Mouse (Mus musculus) embryo, embryonic 11 days (tissue): ENCODE measurements at regions not wholly inside any gene's neighbourhood (a gene's known extent, or its start where the extent isn't known, plus 50 kb on each side); places are given as distances from the start of the nearest gene placed in this dataset.
"Not testable (repeated sequence)": the region's sequence is repeated elsewhere in the genome, so short reads cannot be mapped to it uniquely, and the experiment has no call there.

Experiments used
- DNase-seq: peaks from one replicate; pipeline ENCODE4 v3.0.0-alpha.2; 2015

DNA sequence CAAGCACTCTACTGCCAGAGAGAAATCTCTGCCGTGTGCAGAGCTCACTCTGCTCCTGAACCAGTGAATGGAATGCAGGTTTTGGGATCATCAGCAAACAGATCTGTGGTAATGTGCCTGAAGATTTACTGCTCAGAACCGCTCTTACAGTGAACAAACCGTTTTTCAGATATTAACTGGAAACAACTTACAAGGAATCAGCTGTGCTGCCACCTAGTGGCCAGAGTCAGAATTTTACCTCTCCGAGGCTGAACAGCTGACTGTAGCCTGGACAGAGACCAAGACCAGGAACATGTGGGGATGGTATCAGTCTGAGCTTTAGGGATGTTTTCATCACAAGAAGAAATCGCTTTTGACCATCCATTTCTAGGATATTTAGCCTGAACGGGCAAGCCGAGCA lies 65.3 kb downstream of the Gm15023 start:
- not testable (repeated sequence) for DNase-seq

DNA sequence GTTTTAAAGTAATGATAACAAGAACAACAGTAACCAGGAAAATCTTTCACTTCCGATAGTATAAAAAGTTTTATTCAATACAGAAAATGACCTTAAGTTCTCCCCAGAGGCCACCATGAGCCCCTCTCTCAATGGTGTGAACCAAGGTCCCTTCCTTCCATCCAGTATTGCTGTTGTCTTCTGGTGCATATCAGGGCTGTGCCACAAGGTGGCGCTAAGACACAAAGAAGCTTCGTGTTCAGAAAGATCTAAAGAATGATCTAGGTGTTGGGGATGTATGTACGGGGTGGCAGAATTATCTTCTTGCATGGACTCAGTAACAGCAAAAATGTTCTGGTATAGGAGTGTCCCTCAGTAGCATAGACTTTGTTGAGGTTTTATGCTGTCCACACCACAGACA lies 66.6 kb downstream of the Gm15023 start:
- peak; percentile 53 for DNase-seq

DNA sequence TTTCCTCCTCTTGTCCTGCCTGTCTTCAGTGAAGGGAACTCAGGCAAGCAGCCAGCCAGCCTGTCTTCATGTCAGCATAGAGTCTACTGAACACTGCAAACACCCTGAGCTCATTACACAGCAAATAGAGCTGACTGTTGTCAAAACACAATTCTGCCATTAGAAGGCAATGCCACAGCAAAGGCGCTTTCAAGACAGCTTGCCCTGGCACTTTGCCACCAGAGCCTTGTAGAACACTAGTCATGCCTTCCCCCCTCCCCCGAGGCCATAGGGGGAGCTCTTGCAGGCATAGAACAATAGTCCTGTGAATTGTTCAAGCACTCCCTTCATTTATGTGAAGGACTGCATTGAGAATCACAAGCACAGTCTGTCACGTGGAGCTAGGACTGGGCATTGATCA lies 75.8 kb downstream of the Gm15023 start:
- DNase-seq = no peak

DNA sequence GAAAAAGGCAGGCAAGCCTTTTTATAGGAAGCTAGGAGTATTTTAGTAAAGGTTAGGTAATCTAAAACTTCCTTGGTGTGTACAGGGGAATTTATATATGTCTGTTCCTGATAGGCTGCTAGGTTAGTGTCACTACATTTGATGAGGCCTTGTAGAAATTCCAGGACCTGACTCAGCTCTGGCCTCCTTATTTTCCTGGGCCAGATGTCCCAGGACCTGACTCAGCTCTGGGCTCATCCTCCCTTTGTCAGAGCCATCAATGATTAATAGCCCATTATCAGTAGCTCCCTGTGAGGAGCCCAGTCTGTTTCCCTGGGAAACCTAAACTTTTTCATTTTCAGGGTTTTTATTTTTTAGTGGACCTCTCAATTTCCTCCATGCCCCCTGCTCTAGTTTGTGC lies 79.3 kb downstream of the Gm15023 start:
- DNase-seq = no peak

DNA sequence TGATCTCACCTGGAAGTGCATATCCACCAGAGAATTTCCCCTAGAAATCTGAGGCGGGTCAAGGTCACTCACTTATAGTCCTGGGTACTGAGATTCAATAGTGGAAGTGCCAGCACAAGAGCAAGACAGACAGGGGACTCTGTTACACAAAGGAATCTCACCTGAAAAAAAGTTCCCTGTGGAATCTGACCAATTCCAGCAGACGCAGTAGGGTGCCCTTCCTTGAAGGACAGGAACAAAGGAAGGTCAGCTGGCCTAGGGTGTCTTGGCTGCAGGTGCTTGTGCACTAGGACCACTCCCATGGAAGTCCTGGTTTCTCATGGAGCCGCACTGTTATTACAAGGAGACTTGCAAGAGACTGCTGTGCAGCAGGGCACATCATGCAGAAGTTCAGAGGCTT lies 81.2 kb downstream of the Gm15023 start:
- no peak for DNase-seq

DNA sequence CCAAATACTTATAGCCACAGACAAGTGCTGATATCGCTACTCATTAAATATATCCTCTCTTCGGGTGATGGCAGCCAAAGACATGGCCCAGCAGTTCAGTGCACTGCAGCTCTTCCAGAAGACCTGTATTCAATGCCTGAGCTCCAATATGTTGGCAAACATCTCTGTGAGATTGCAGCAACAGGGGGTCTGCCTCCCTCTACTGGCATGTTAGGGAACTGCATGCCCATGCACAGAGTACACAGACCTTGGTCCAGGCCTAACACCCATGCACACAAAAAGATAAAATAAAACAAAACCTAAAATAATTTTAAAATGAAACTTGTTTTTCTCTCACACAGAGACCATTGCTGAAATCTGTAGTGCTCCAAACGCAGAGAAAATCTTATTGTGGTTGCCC lies 82.1 kb upstream of the Zmat1 start:
- DNase-seq = peak; percentile 38

DNA sequence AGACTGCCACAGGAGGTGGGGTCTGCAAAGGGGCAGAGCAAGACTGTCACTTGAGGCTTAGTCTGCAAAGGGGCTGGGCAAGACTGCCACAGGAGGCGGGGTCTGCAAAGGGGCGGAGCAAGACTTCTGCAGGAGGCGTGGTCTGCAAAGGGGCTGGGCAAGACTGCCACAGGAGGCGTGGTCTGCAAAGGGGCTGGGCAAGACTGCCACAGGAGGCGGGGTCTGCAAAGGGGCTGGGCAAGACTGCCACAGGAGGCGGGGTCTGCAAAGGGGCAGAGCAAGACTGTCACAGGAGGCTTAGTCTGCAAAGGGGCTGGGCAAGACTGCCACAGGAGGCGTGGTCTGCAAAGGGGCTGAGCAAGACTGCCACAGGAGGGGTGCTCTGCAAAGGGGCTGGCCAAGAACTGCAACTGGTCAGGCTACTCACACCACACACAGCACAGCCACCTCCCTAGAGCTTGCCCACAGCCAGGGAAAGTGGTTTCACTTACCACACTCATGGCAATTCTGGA lies 78.1 kb upstream of the Zmat1 start:
- peak; percentile 5 for DNase-seq

DNA sequence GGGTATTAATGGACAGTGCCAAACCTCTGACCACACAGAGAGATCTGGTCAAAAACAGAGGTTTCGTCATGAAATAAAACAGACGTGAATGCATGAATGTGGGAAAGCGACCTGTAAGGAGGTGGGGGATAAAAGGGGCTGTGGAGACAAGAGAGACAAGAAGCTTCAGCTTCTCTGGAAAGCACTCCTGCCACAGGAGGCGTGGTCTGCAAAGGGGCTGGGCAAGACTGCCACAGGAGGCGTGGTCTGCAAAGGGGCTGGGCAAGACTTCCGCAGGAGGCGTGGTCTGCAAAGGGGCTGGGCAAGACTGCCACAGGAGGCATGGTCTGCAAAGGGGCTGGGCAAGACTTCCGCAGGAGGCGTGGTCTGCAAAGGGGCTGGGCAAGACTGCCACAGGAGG lies 77.6 kb upstream of the Zmat1 start:
- not testable (repeated sequence) for DNase-seq

DNA sequence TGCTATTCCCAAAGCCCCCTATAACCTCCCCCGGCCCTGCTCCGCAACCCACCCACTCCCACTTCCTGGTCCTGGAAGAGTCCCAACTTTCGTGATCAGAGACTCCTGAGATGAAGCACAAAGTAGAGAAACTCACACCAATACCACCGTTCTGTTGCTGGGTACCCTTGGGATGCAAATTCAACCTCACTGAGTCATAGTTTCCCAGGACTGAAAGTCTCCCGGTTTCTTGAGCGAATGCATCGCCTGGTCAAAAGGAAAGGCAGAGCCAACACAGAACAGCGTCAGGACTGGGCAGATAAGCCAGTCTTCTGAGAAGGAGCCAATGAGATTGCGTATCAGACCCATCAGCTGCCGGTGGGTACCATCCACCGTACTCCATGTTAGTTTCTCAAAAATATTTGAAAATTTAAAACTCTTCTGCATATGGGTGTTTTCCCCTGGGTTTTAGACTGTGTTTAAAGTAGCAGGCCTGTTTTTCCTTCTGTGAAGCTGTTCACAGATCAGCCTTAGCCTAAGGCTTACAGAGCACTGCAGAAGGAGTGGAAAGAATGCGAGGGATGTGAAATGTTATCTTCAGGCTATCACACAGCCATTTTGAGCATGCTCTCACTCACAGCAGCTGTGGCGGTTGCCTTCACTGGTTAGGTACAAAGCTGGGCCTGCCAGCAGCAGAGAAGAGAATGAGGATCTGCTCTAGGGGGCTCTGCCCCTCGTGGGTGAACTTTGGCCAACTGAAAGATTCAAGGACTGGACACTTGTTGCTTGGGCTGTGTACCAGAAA lies 77.0 kb upstream of the Zmat1 start:
- DNase-seq = not testable (repeated sequence)

DNA sequence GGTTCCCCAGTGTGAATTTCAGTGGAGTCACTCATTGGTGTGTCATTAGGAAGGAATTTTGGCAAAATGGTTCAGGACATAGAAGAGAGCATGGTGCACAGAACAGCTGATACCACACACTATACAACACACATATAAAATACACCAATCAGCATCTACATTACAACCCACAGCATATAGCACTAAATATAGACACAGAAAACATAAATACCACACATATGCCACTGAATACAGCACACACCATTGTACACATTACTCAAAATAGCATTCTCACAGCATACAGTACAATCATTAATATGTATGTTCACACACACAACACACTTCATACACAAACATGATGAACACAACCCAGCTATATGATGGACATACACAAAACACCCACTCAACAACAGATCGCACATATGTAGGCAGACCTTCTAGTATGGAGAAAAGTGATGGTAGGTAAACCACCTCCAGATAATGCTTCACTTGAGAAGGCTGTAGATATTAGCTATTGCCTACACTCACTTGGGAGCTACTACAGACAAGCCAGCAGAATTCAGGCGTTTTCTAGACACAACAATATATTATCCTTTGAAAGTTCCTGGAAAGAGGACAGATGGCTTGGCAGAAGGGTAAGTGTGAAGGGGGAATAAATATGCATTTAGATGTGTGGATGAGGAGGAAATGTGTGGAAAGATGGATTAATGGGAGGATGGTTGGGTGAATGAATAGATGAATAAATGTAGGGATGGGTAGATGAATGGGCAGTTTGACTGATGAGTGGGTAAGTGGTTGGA lies 71.6 kb upstream of the Zmat1 start:
- DNase-seq = no peak

DNA sequence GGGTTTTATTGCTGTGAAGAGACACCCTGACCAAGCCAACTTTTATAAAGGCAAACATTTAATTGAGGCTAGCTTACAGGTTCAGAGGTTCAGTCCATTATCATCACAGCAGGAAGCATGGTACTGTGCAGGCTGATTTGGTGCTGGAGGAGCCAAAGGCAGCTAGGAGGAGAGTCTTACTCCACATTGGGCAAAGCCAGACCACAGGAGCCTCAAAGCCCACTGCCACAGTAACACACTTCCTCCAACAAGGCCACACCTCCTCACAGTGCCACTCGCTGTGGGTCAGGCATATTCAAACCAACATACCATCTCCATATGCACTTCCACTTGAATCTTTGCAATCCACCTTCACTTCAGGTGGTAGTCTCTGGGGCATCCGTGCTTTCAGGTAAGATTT lies 70.4 kb upstream of the Zmat1 start:
- no peak for DNase-seq

DNA sequence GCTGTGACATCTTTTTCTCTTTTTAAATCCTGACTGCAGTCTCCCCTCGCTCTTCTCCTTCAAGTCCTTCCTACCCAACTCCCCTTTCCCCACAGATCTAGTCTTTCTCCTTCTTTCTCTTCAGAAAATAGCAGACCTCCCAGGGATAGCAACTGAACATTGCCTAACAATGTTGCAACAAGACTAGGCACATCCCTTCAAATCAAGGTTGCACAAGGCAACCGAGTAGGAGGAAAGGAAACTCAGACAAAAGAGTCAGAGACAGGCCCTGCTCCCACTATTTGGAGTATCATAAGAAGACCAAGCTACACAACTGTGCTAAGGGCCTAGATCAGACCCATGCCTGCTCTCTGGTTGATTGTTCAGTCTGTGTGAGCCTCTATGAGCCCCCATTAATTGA lies 66.9 kb upstream of the Zmat1 start:
- DNase-seq = no peak

DNA sequence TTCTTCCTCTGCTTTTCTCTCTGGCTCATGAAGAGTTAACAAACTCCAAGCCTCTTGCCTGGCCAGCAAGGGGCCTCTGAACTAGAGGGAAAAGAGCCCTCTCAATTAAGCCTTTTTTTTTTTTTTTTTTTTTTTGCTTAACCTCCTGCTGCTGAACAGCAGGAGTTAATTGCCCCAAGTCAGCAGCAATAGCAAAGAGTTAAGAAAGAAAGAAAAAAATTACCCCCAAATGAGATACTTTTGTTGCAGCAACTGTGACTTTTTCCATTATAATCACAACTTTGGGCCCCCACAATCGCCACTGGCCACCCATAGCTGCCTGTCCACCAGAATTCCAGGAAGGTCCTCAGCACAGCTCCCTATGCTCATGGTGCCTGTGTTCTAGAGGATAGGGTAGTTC lies 60.4 kb upstream of the Zmat1 start:
- DNase-seq = no peak

DNA sequence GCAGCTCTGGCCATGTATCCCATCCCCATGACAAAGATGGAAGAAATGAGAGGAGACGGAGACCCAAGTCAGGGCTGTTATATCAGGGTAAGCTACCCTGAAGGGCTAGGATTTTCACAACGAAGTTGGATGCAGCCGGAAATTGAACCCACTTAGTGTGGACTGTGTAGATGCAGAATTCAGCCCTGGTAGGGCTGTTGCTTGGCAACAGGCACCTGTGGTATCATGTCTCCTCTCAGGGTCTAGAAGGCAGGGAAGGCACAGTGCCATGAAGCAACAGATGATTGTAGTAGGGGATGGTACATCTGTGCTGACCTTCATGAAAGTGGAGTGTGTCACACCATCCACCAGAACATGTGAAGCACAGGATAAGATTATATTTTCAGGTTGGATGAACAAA lies 51.2 kb upstream of the Zmat1 start:
- no peak for DNase-seq

DNA sequence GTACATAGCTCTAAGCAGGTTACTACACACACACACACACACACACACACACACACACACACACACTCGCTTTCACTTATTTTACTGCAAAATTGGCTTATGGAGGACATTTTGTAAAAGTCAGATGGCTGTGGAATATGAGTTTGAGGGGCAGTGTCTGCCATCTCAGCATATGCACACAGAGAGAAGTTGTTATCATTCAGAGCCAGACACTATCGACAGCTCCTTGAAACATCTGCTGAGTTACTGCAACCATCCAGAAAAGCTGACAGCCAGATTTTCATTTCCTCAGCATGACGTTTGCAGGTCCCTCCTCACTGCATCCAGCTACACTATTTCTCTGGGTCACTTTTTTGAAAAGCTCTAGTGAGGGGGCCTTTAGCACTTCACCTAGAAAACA lies 49.9 kb upstream of the Zmat1 start:
- DNase-seq = no peak
